Mouse (Mus musculus): Measurements from ENCODE around the gene Pik3cb. TPM values are rescaled to one million over a fixed set of nuclear protein-coding genes. Genes with fewer than 3 reads are reported as not detected.

Gene Pik3cb
- total and polyA plus RNA-seq, 2 experiments from 2014 or later, result 3.8 to 5.8 TPM

DNA sequence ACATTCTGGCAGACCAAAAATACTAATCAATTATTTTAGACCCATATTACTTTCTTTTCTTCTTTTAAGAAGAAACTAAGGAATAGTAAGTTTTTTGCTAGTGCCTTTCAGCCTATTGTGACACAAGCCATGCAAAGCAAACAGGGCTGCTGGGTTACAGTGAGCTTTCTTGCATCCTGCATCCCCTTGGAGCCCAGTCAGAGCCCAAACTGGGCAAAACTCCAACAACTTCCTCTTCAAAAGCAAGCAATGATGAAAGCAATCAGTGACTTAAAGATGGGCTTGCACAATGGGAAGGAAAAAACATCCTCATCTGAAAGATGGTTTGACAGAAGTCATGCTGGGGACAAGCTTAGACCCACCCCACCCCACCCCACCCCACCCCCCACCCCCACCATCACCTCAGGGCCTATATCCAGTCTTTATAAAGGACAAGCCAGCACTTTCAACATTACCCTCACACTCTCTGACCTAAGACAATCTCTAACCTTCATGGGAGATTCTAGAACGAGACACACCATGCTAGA is 91.6 kb downstream of the Pik3cb start:
- H3K4me3 ChIP-seq (ENCODE audit: low read depth, low read length), result no peak overlapping the region
- 63% methylated on average over 1 of the region's 1 CpGs for WGBS
- H3K4me1 ChIP-seq (ENCODE audit: insufficient read depth, low read length), result no peaks in the 10 kb centered on the region
- ATAC-seq (ENCODE audit: low FRiP score), result no peak
- H3K9me3 ChIP-seq (ENCODE audit: low read length), result no peaks in the 10 kb centered on the region
- TF ChIP-seq CTCF (IDR thresholded peaks at IDR 0.05), result no peak
- H3K4me2 ChIP-seq (ENCODE audit: low read depth, low read length, poor library complexity, severe bottlenecking), result no peak overlapping the region
- H3K9ac ChIP-seq (replicated peaks; ENCODE audit: low read length, poor library complexity, severe bottlenecking), result no peak overlapping the region
- H3K36me3 ChIP-seq (ENCODE audit: insufficient read depth, low read length), result peaks cover 9% of the 10 kb centered on the region; the same call in 1 of the 2 replicates
- peak; percentile 57 for DNase-seq (ENCODE audit: low spot score)
- no peaks in the 10 kb centered on the region for H3K27me3 ChIP-seq (ENCODE audit: insufficient read depth, low read length)
- no peak overlapping the region for H3K27ac ChIP-seq (ENCODE audit: low read depth, low read length)

DNA sequence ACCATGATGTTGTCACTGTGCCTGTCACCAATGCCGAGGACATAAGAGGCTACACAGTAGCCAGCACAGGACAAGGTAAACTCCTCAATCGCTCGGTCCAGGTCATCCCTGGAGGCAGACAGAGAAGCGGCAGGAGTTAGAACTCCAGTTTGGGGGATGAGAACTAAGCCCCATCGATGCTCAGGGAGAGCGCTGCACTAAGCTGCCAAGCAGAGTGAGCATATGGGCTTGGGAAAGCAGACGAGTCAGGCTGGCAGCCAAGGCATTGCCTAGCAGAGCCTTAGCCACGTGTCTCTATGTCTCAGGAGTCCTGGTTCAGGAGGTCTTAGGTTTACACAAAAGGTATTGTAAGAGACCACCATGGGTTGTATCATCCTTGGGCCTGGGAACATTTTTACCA is 95.7 kb downstream of the Pik3cb start:
- ATAC-seq (ENCODE audit: low FRiP score) (no peak), DNase-seq (ENCODE audit: low spot score) (peak; percentile 37)
- H3K36me3 ChIP-seq (ENCODE audit: insufficient read depth, low read length), result peaks cover 14% of the 10 kb centered on the region
- H3K9me3 ChIP-seq (ENCODE audit: low read length), result no peaks in the 10 kb centered on the region
- no peaks in the 10 kb centered on the region for H3K27me3 ChIP-seq (ENCODE audit: insufficient read depth, low read length)
- H3K4me1 ChIP-seq (ENCODE audit: insufficient read depth, low read length), result no peaks in the 10 kb centered on the region
- WGBS, result 84% methylated on average over 8 of the region's 8 CpGs
- H3K9ac ChIP-seq (replicated peaks; ENCODE audit: low read length, poor library complexity, severe bottlenecking), result no peak overlapping the region
- no peak for TF ChIP-seq CTCF (IDR thresholded peaks at IDR 0.05)
- H3K27ac ChIP-seq (ENCODE audit: low read depth, low read length), result no peak overlapping the region
- no peak overlapping the region for H3K4me2 ChIP-seq (ENCODE audit: low read depth, low read length, poor library complexity, severe bottlenecking)
- no peak overlapping the region for H3K4me3 ChIP-seq (ENCODE audit: low read depth, low read length)

DNA sequence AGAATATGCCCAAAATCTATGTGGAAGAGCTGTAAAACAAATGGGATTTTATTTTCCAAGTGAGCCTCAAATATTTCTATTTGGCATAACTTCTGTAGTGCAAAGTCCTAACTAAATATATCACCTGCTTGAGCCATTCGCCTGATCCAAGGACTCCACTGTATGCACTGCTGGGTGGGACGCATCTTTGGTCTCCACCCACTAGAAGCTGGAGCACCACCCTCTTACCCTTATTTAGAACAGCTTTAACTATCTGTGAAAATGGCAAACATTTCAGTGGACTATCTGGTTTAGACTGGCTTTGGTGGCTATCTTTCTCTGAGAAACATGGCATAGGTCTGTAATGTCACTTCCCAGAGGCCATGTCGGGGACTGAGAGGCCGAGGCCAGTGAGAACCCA is 97.8 kb downstream of the Pik3cb start:
- Histone ChIP-seq H3K9me3 (ENCODE audit: low read length) (no peaks in the 10 kb centered on the region), H3K36me3 (ENCODE audit: insufficient read depth, low read length) (peaks cover 23% of the 10 kb centered on the region), H3K4me3 (ENCODE audit: low read depth, low read length) (no peak overlapping the region), H3K27ac (ENCODE audit: low read depth, low read length) (no peak overlapping the region), H3K4me1 (ENCODE audit: insufficient read depth, low read length) (no peaks in the 10 kb centered on the region), H3K9ac (replicated peaks; ENCODE audit: low read length, poor library complexity, severe bottlenecking) (no peak overlapping the region), H3K4me2 (ENCODE audit: low read depth, low read length, poor library complexity, severe bottlenecking) (no peak overlapping the region), H3K27me3 (ENCODE audit: insufficient read depth, low read length) (no peaks in the 10 kb centered on the region)
- DNase-seq (ENCODE audit: low spot score), result no peak
- WGBS, result 95% methylated on average over 4 of the region's 4 CpGs
- no peak for TF ChIP-seq CTCF (IDR thresholded peaks at IDR 0.05)
- no peak for ATAC-seq (ENCODE audit: low FRiP score)

DNA sequence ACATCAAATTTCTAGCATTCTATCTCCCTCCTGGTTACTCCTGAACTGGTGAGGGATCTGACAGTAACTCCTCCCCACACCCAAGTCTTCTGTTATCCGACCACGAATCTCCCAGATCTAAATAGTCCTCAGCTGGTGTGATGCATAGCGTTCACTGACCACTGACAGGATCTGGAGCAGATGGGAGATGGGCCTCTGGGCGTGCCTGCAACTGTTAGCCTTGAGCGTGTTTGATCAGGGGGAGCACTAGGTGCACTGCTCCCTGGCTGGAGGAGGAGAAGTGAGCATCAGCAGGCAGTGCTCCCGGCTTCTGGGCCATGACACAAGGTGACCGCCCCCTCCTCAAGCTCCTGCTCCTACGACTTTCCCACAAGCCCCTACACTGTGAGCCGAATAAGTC is 98.4 kb downstream of the Pik3cb start:
- Histone ChIP-seq H3K4me2 (ENCODE audit: low read depth, low read length, poor library complexity, severe bottlenecking) (no peak overlapping the region), H3K4me3 (ENCODE audit: low read depth, low read length) (no peak overlapping the region), H3K9me3 (ENCODE audit: low read length) (no peaks in the 10 kb centered on the region), H3K9ac (replicated peaks; ENCODE audit: low read length, poor library complexity, severe bottlenecking) (no peak overlapping the region), H3K36me3 (ENCODE audit: insufficient read depth, low read length) (peaks cover 23% of the 10 kb centered on the region), H3K27me3 (ENCODE audit: insufficient read depth, low read length) (no peaks in the 10 kb centered on the region), H3K27ac (ENCODE audit: low read depth, low read length) (no peak overlapping the region), H3K4me1 (ENCODE audit: insufficient read depth, low read length) (no peaks in the 10 kb centered on the region)
- 83% methylated on average over 9 of the region's 9 CpGs for WGBS
- ATAC-seq (ENCODE audit: low FRiP score) (no peak), DNase-seq (ENCODE audit: low spot score) (no peak)
- TF ChIP-seq CTCF (IDR thresholded peaks at IDR 0.05), result no peak

DNA sequence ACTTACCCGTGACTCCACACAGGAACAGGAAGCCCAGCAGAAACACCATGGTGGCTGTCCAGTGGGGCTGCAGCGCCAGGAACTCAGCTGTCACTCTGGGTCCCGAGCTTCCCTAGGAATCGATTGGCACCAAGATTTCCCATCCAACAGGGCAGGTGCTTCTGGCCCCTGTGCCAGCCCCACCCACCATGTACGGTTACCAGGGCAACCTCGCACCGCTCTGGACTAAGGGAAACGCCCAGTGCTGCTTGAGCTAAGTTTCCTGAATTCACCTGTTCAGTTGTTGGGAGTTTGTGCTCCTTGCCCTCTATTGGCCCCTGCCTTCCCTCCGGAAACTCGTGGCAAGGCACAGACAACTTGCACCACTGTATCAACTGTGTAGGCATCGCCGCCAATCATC is 104.8 kb downstream of the Pik3cb start, which contains the start of gene Gm1123:
Gene Gm1123, minus strand, starts transcription at position 141 of the 400 bp plus-strand sequence.
- H3K4me1 ChIP-seq (ENCODE audit: insufficient read depth, low read length), result no peaks in the 10 kb centered on the region
- no peak within 1 kb of the TSS for H3K9ac ChIP-seq (replicated peaks; ENCODE audit: low read length, poor library complexity, severe bottlenecking)
- no peak for TF ChIP-seq CTCF (IDR thresholded peaks at IDR 0.05)
- no peaks in the 10 kb centered on the region for H3K9me3 ChIP-seq (ENCODE audit: low read length)
- H3K27ac ChIP-seq (ENCODE audit: low read depth, low read length), result no peak within 1 kb of the TSS
- H3K27me3 ChIP-seq (ENCODE audit: insufficient read depth, low read length), result no peaks in the 10 kb centered on the region
- no peak within 1 kb of the TSS for H3K4me3 ChIP-seq (ENCODE audit: low read depth, low read length)
- H3K36me3 ChIP-seq (ENCODE audit: insufficient read depth, low read length), result peaks cover 13% of the 10 kb centered on the region
- DNase-seq (ENCODE audit: low spot score) (no peak), ATAC-seq (ENCODE audit: low FRiP score) (no peak)
- no peak within 1 kb of the TSS for H3K4me2 ChIP-seq (ENCODE audit: low read depth, low read length, poor library complexity, severe bottlenecking)
- WGBS, result 81% methylated on average over 12 of the region's 12 CpGs

DNA sequence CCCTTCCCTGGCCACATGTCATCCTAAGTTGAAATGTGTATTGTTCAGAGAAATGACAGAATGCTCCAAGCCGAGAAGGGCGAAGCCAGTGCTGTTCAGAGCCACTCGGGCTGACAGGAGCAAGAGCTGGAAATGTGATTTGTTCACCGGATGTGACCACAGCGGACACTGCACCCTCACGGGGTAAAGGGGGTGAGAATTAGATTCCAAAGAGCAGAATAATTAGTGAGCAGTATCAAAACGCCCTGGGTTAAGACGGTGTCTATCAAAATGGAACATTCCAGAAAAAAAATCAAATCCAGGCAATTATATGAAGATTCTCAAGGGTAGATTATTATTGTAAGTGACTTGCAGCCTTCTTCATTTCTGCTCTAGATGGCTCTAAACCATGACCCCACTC is 106.3 kb downstream of the Pik3cb start:
- no peak overlapping the region for H3K4me3 ChIP-seq (ENCODE audit: low read depth, low read length)
- ATAC-seq (ENCODE audit: low FRiP score) (peak; percentile 54; the same call in 1 of the 2 replicates), DNase-seq (ENCODE audit: low spot score) (peak; percentile 9)
- H3K9me3 ChIP-seq (ENCODE audit: low read length), result no peaks in the 10 kb centered on the region
- WGBS, result 81% methylated on average over 8 of the region's 8 CpGs
- H3K27ac ChIP-seq (ENCODE audit: low read depth, low read length), result no peak overlapping the region
- H3K9ac ChIP-seq (replicated peaks; ENCODE audit: low read length, poor library complexity, severe bottlenecking), result no peak overlapping the region
- H3K27me3 ChIP-seq (ENCODE audit: insufficient read depth, low read length), result no peaks in the 10 kb centered on the region
- H3K4me1 ChIP-seq (ENCODE audit: insufficient read depth, low read length), result no peaks in the 10 kb centered on the region
- TF ChIP-seq CTCF (IDR thresholded peaks at IDR 0.05), result no peak
- no peak overlapping the region for H3K4me2 ChIP-seq (ENCODE audit: low read depth, low read length, poor library complexity, severe bottlenecking)
- 0 out of 2 replicates have a peak, but pooled peaks cover 8% of the 10 kb centered on the region for H3K36me3 ChIP-seq (ENCODE audit: insufficient read depth, low read length)

Data from midbrain, postnatal 0 days (tissue).